Mouse (Mus musculus) megakaryocyte, embryonic 14.5 days (primary cell): Measurements from ENCODE around the gene Igf2bp3.

Experiments used
- FLI1 ChIP-seq: IDR thresholded peaks from 2 replicates; pipeline ENCODE4 v1.6.1; 2012; ENCODE audit warnings: low read length, inconsistent platforms, mixed read lengths
- GATA1 ChIP-seq: IDR thresholded peaks from 3 replicates; pipeline ENCODE4 v1.6.1; 2012; ENCODE audit warnings: mixed read lengths, low read length, inconsistent platforms, borderline replicate concordance

- TF ChIP-seq GATA1 = no peak
- no peak for TF ChIP-seq FLI1
Measured at GRCm38 (mm10) chr6:49219920-49220604, 5.3 kb upstream of the Igf2bp3 start.
